Mouse (Mus musculus) limb, embryonic 14.5 days (tissue): Measurements from ENCODE around the gene Coq9. TPM values are rescaled to one million over a fixed set of nuclear protein-coding genes. Genes with fewer than 3 reads are reported as not detected.

Experiments used
- ATAC-seq: fragments of 200-750 bp; cut with Nextera tagmentation; 2 replicates; pipeline ENCODE4 v1.8.0; 2017; ENCODE audit warnings: low read depth, moderate number of reproducible peaks, moderate TSS enrichment; ENCODE audit not compliant: low FRiP score
- DNase-seq: peaks from one replicate; pipeline ENCODE4 v3.0.0-alpha.2; 2015; ENCODE audit warnings: low spot score
- H3K27ac ChIP-seq: fragments of 300-500 bp; sonication (generic); replicated peaks from 2 replicates; pipeline ENCODE4 v1.5.1; 2014; ENCODE audit warnings: low read depth, mild to moderate bottlenecking, low read length, moderate library complexity, mixed read lengths
- H3K27me3 ChIP-seq: fragments of 300-500 bp; sonication (generic); 2 replicates; pipeline ENCODE4 v1.6.1; 2014; ENCODE audit warnings: low read length, mixed read lengths; ENCODE audit not compliant: control insufficient read depth, insufficient read depth
- H3K36me3 ChIP-seq: fragments of 300-500 bp; sonication (generic); 2 replicates; pipeline ENCODE4 v1.6.1; 2014; ENCODE audit warnings: mild to moderate bottlenecking, low read length, moderate library complexity, mixed read lengths; ENCODE audit not compliant: control insufficient read depth, insufficient read depth
- H3K4me1 ChIP-seq: fragments of 300-500 bp; sonication (generic); 2 replicates; pipeline ENCODE4 v1.6.1; 2014; ENCODE audit warnings: antibody characterized with exemption, low read length, mixed read lengths; ENCODE audit not compliant: control insufficient read depth, insufficient read depth
- H3K4me2 ChIP-seq: fragments of 300-500 bp; sonication (generic); replicated peaks from 2 replicates; pipeline ENCODE4 v1.6.1; 2014; ENCODE audit warnings: low read depth, mild to moderate bottlenecking, low read length, moderate library complexity; ENCODE audit not compliant: severe bottlenecking
- H3K4me3 ChIP-seq: fragments of 300-500 bp; sonication (generic); replicated peaks from 2 replicates; pipeline ENCODE4 v1.5.1; 2014; ENCODE audit warnings: low read length
- H3K9ac ChIP-seq: fragments of 300-500 bp; sonication (generic); 2 replicates; pipeline ENCODE4 v1.6.1; 2014; ENCODE audit warnings: mild to moderate bottlenecking, low read depth, low read length, moderate library complexity; ENCODE audit not compliant: severe bottlenecking
- H3K9me3 ChIP-seq: fragments of 300-500 bp; sonication (generic); 2 replicates; pipeline ENCODE4 v1.6.1; 2016; ENCODE audit warnings: low read length; ENCODE audit not compliant: control insufficient read depth
- POLR2A ChIP-seq: fragments of 200-500 bp; IDR thresholded peaks from 2 replicates; pipeline ENCODE4 v1.8.0; 2012; ENCODE audit warnings: inconsistent platforms, mild to moderate bottlenecking, moderate library complexity, borderline replicate concordance; ENCODE audit not compliant: insufficient read depth, insufficient read length; ENCODE audit errors: extremely low read depth
- WGBS: fragments of 180-500 bp; shearing (Covaris S2); extraction: QIAGEN DNeasy Blood & Tissue Kit; methylation state at CpG from one replicate; pipeline ENCODE4 v1.1.7; 2014; 5-methylcytosine and 5-hydroxymethylcytosine counted together
- polyA plus RNA-seq, 2 experiments: library from polyadenylated mRNA; depleted of rRNA in 1 of 2; stranded (reverse) in 1 of 2; unstranded in 1 of 2; fragments of >200 nt; fragmentation: Nextera tagmentation in 1 of 2; extraction: Ambion mirVana in 1 of 2; gene quantifications; 2 replicates each; pipeline versions ENCODE4 v1.2.1 to v1.2.3; 2012 to 2014

The Coq9 gene
- polyA plus RNA-seq, 2 experiments: 72.4 to 84.5 TPM

GRCm38 (mm10) chr8:94812645-94813098 lies 25.4 kb upstream of the Coq9 start:
- no peak overlapping the region for H3K27ac ChIP-seq
- H3K4me1 ChIP-seq: no peaks in the 10 kb centered on the region; the same call in 1 of the 2 replicates
- no peak for TF ChIP-seq POLR2A
- whole genome bisulfite sequencing: 31% methylated on average over 6 of the region's 6 CpGs
- no peaks in the 10 kb centered on the region for H3K36me3 ChIP-seq
- no peaks in the 10 kb centered on the region for H3K9me3 ChIP-seq
- H3K4me2 ChIP-seq: 0 out of 2 replicates have a peak overlapping the region, but pooled peaks have one; percentile 10
- H3K4me3 ChIP-seq: no peak overlapping the region
- ATAC-seq: peak; percentile 88
- no peaks in the 10 kb centered on the region for H3K27me3 ChIP-seq
- peak; percentile 84 for DNase-seq
- no peak overlapping the region for H3K9ac ChIP-seq

GRCm38 (mm10) chr8:94814556-94814955 lies 23.6 kb upstream of the Coq9 start:
- no peak overlapping the region for H3K9ac ChIP-seq

DNA sequence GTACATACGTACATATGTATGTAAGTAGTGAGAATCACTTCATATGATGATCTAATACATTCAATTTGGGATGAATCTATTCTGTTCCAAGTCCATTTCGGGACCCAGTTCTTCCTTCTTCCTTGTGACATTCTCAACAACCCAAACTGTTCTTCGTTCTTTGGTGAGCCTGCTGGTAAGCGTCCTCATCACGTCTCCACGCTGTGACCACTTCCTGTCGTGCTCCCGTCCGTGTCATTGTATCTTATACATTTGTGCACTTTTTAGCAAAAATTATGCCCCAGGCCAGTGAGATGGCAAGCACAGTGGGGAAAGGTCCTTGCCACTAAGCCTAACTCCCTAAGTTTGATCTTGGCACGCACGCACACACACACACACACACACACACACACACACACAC lies 20.2 kb upstream of the Coq9 start:
- no peaks in the 10 kb centered on the region for H3K4me1 ChIP-seq
- ATAC-seq (no peak), DNase-seq (no peak)
- H3K4me3 ChIP-seq: no peak overlapping the region
- no peak overlapping the region for H3K4me2 ChIP-seq
- H3K27me3 ChIP-seq: no peaks in the 10 kb centered on the region
- no peaks in the 10 kb centered on the region for H3K9me3 ChIP-seq
- H3K27ac ChIP-seq: no peak overlapping the region
- no peak for TF ChIP-seq POLR2A
- H3K9ac ChIP-seq: no peak overlapping the region
- 90% methylated on average over 11 of the region's 11 CpGs for WGBS
- H3K36me3 ChIP-seq: peaks cover 13% of the 10 kb centered on the region

More at GRCm38 (mm10) chr8:94814556-94814955, 23.6 kb upstream of the Coq9 start:
- 0% methylated on average over 1 of the region's 1 CpGs for WGBS
- Histone ChIP-seq H3K36me3 (no peaks in the 10 kb centered on the region), H3K4me2 (no peak overlapping the region), H3K4me3 (no peak overlapping the region), H3K27ac (no peak overlapping the region), H3K4me1 (no peaks in the 10 kb centered on the region; the same call in 1 of the 2 replicates), H3K9me3 (no peaks in the 10 kb centered on the region), H3K27me3 (no peaks in the 10 kb centered on the region)
- ATAC-seq: no peak
- TF ChIP-seq POLR2A: no peak
- no peak for DNase-seq

GRCm38 (mm10) chr8:94819671-94820179 lies 18.4 kb upstream of the Coq9 start:
- WGBS: 89% methylated on average over 6 of the region's 6 CpGs
- Histone ChIP-seq H3K9me3 (no peaks in the 10 kb centered on the region), H3K36me3 (peaks cover 28% of the 10 kb centered on the region), H3K4me3 (no peak overlapping the region), H3K27me3 (no peaks in the 10 kb centered on the region), H3K9ac (no peak overlapping the region), H3K4me2 (no peak overlapping the region), H3K4me1 (no peaks in the 10 kb centered on the region), H3K27ac (no peak overlapping the region)
- no peak for TF ChIP-seq POLR2A
- DNase-seq (no peak), ATAC-seq (no peak)

DNA sequence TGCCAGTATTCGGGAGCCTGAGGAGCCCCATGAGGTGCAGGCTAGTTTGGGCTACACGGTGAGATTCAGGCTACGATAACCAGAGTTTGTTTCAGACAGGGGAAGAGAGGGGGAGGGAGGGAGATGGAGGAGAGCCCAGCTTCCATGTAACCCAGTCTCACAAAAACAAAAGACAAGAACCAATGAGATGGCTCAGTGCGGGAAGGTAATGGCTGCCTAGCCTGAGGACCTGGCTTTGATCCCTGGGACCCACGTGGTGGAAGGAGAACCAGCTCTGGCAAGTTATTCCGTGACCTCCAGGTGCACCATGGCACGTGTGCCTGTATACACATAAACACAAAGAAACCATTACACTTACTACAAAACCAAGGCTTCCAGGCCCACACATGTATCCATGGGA lies 17.6 kb upstream of the Coq9 start:
- peaks cover 36% of the 10 kb centered on the region for H3K36me3 ChIP-seq
- no peaks in the 10 kb centered on the region for H3K4me1 ChIP-seq
- H3K27me3 ChIP-seq: no peaks in the 10 kb centered on the region
- H3K4me3 ChIP-seq: no peak overlapping the region
- DNase-seq (no peak), ATAC-seq (no peak)
- H3K9me3 ChIP-seq: no peaks in the 10 kb centered on the region
- H3K9ac ChIP-seq: no peak overlapping the region
- no peak overlapping the region for H3K4me2 ChIP-seq
- 72% methylated on average over 7 of the region's 7 CpGs for WGBS
- H3K27ac ChIP-seq: no peak overlapping the region
- TF ChIP-seq POLR2A: no peak

GRCm38 (mm10) chr8:94821381-94821780 lies 16.7 kb upstream of the Coq9 start:
- DNase-seq (no peak), ATAC-seq (no peak)
- no peak overlapping the region for H3K27ac ChIP-seq
- no peak overlapping the region for H3K4me3 ChIP-seq
- TF ChIP-seq POLR2A: no peak
- H3K9ac ChIP-seq: no peak overlapping the region
- peaks cover 40% of the 10 kb centered on the region for H3K36me3 ChIP-seq
- WGBS: 91% methylated on average over 2 of the region's 2 CpGs
- H3K4me2 ChIP-seq: no peak overlapping the region
- H3K4me1 ChIP-seq: no peaks in the 10 kb centered on the region
- H3K9me3 ChIP-seq: no peaks in the 10 kb centered on the region
- H3K27me3 ChIP-seq: no peaks in the 10 kb centered on the region
